Mouse (Mus musculus) 3T3-L1 (cell line): ENCODE results near the gene Vegfc.
A peak's percentile ranks its signal among the peaks of the same experiment; 100 is the strongest.

Source experiments
- DNase-seq: peaks from one replicate; pipeline ENCODE4 v3.0.0-alpha.2; 2015; ENCODE audit warnings: low read depth, low spot score

The Vegfc gene

DNA sequence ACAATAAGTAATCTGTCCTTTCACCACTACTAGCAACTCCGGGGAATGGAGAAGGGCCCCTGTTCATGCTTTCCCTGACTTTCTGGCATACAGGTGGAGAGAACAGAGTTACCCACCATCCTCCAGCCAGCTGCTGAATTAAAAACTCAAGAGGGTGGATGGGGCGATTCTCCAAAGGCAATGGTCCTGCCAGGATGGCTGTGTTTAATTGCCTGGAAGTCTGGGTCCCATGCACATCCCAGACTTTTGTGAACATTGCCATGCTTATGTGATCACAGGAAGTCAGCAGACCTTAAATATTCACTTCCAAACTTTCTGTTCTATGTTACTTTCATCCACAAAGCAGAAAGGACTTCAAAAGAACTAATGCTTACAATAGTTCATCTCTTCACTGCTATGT is 107.9 kb downstream of the Vegfc start:
- no peak for DNase-seq

GRCm38 (mm10) chr8:54185927-54186326 is 108.5 kb downstream of the Vegfc start:
- no peak for DNase-seq

- peak; percentile 95 for DNase-seq
Measured at GRCm38 (mm10) chr8:54216250-54216649, 138.8 kb downstream of the Vegfc start.

GRCm38 (mm10) chr8:54228801-54229204 is 151.4 kb downstream of the Vegfc start:
- no peak for DNase-seq

DNA sequence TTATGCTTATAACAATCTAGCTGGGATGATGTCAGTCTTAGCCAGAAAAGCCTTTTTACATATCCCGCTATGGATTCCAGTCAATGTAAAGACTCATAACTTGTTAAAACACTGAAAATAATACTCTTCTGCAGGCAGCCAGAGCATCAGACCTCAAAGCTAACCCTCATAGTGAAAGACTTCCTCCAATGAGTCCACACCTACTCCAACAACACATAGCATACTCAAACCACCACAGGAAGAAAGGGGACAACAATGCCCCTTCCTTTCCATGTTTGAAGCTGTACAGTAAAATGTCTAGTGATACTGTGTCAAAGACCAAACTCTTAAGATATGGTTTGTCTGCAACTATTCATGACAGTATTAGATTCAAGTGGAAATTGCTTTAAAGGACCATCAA is 153.2 kb downstream of the Vegfc start:
- DNase-seq, result no peak

DNA sequence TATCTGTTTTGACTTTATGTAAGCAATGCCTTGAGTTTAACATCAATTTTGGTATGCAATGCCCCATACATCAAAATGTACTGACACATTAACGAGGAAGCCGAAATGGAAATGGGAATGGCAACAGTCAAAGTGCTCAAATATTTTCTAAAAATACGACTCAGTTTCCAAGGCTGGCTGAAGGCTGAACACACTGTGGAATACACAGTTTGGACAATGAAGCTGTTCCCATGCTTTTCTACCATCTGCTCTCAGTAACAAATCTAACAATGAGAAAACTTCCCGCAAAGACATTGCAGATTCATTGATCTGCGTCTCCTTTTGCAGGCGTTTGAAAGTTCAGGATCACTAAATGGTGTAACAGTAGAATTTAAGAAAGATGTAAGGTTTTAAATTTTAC is 155.9 kb downstream of the Vegfc start:
- no peak for DNase-seq
